Mouse (Mus musculus) intestine, embryonic 15.5 days (tissue): Measurements from ENCODE around the gene Slc9a9. TPM values are rescaled to one million over a fixed set of nuclear protein-coding genes. Genes with fewer than 3 reads are reported as not detected.

Source experiments
- ATAC-seq: fragments of 200-750 bp; cut with Nextera tagmentation; 2 replicates; pipeline ENCODE4 v1.8.0; 2017; ENCODE audit warnings: moderate TSS enrichment, moderate library complexity
- H3K27ac ChIP-seq: fragments of 300-500 bp; sonication (generic); 2 replicates; pipeline ENCODE4 v1.5.1; 2015; ENCODE audit warnings: mild to moderate bottlenecking, inconsistent platforms
- H3K27me3 ChIP-seq: fragments of 300-500 bp; sonication (generic); replicated peaks from 2 replicates; pipeline ENCODE4 v1.6.1; 2015; ENCODE audit warnings: inconsistent platforms
- H3K36me3 ChIP-seq: fragments of 300-500 bp; sonication (generic); 2 replicates; pipeline ENCODE4 v1.6.1; 2015; ENCODE audit warnings: inconsistent platforms
- H3K4me1 ChIP-seq: fragments of 300-500 bp; sonication (generic); replicated peaks from 2 replicates; pipeline ENCODE4 v1.6.1; 2015; ENCODE audit warnings: inconsistent platforms
- H3K4me2 ChIP-seq: fragments of 300-500 bp; sonication (generic); replicated peaks from 2 replicates; pipeline ENCODE4 v1.6.1; 2015; ENCODE audit warnings: mild to moderate bottlenecking, inconsistent platforms
- H3K4me3 ChIP-seq: fragments of 300-500 bp; sonication (generic); replicated peaks from 2 replicates; pipeline ENCODE4 v1.5.1; 2015; ENCODE audit warnings: inconsistent platforms
- H3K9ac ChIP-seq: fragments of 300-500 bp; sonication (generic); 2 replicates; pipeline ENCODE4 v1.6.1; 2015; ENCODE audit warnings: inconsistent platforms
- H3K9me3 ChIP-seq: fragments of 300-500 bp; sonication (generic); 2 replicates; pipeline ENCODE4 v1.6.1; 2016; ENCODE audit warnings: inconsistent platforms
- WGBS: fragments of 180-500 bp; shearing (Covaris S2); methylation state at CpG from one replicate; pipeline ENCODE4 v1.1.7; 2015; 5-methylcytosine and 5-hydroxymethylcytosine counted together
- polyA plus RNA-seq: library from polyadenylated mRNA; unstranded; fragments of >200 nt; fragmentation: Nextera tagmentation; extraction: Ambion mirVana; gene quantifications from 2 replicates; pipeline ENCODE4 v1.2.1, GENCODE M21; 2015

The Slc9a9 gene
- polyA plus RNA-seq, 1 experiment from 2014 or later, result 2.4 TPM

DNA sequence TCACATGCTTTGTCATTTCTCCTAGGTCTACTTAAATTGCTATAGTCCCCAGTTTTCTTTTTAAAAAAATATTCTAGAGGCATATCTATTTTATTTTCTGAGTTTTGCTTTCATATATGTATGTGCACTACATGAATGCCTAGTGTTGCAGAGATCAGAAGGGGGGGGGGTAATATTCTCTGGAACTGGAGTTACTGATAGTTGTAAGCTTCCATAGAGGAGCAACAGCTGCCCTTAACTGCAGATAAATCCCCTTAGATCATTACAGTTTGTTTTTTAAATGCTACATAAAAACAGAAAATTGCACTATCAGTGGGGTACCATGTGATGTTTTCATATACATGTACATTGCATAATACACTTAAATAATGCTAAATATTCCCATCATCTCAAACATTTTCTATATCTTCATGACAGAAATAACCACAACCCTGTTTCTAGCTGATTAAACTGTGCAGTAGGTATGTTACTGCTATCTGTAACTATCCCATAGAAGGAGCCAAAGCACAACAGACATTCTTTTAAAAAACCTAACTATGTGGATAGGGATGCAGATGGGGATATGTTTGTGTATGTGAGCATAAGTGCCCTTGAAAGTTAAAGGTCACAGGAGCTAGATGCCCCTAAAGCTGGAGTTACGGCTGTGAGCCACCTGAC, 17.6 kb downstream of the Slc9a9 start:
- no peak overlapping the region for H3K9ac ChIP-seq
- H3K36me3 ChIP-seq, result no peaks in the 10 kb centered on the region
- 76% methylated on average over 1 of the region's 1 CpGs for WGBS
- no peak overlapping the region for H3K4me2 ChIP-seq
- no peaks in the 10 kb centered on the region for H3K9me3 ChIP-seq
- H3K4me3 ChIP-seq, result no peak overlapping the region
- no peaks in the 10 kb centered on the region for H3K27me3 ChIP-seq
- H3K27ac ChIP-seq, result no peak overlapping the region
- peaks cover 9% of the 10 kb centered on the region for H3K4me1 ChIP-seq
- ATAC-seq, result no peak

- no peaks in the 10 kb centered on the region for H3K27me3 ChIP-seq
Measured at GRCm38 (mm10) chr9:94691311-94692087, 21.8 kb downstream of the Slc9a9 start.

DNA sequence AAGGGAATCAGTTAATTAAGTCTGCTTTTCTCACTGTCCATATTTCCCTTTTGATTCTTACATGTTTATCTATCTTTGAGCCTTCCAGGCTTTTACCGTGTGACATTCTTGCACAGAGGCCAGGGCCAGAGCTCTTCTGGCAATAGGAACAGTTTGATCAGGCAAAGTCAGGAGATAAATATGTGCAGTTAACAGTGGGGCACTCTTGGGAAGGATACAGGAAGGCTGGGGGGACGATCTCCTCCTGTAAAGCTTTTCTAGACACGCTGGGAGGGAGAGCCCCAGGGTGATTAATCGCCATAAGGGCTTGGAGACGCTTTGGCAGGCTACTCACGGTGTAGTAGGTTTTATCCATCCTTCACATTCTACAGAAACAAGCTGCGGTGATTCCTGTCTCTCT, 22.4 kb downstream of the Slc9a9 start:
- Histone ChIP-seq H3K4me3 (no peak overlapping the region), H3K36me3 (no peaks in the 10 kb centered on the region), H3K9me3 (no peaks in the 10 kb centered on the region), H3K4me1 (peaks cover 10% of the 10 kb centered on the region), H3K27ac (0 out of 2 replicates have a peak overlapping the region, but pooled peaks have one; percentile 22), H3K4me2 (no peak overlapping the region), H3K27me3 (no peaks in the 10 kb centered on the region), H3K9ac (no peak overlapping the region)
- ATAC-seq, result no peak
- WGBS, result 22% methylated on average over 7 of the region's 7 CpGs

More at GRCm38 (mm10) chr9:94691311-94692087, 21.8 kb downstream of the Slc9a9 start:
- peak overlapping the region; percentile 11; the same call in 1 of the 2 replicates for H3K4me2 ChIP-seq
- no peaks in the 10 kb centered on the region for H3K9me3 ChIP-seq
- H3K27ac ChIP-seq, result no peak overlapping the region
- H3K4me1 ChIP-seq, result peaks cover 10% of the 10 kb centered on the region
- H3K4me3 ChIP-seq, result no peak overlapping the region
- no peak overlapping the region for H3K9ac ChIP-seq
- 27% methylated on average over 10 of the region's 10 CpGs for WGBS
- H3K36me3 ChIP-seq, result no peaks in the 10 kb centered on the region
- ATAC-seq, result 0 out of 2 replicates have a peak, but pooled peaks have one; percentile 53

GRCm38 (mm10) chr9:94694243-94694642, 24.5 kb downstream of the Slc9a9 start:
- H3K4me1 ChIP-seq, result peaks cover 10% of the 10 kb centered on the region
- no peak for ATAC-seq

GRCm38 (mm10) chr9:94694983-94695382, 25.3 kb downstream of the Slc9a9 start:
- Histone ChIP-seq H3K9me3 (no peaks in the 10 kb centered on the region), H3K36me3 (no peaks in the 10 kb centered on the region), H3K27me3 (no peaks in the 10 kb centered on the region), H3K27ac (no peak overlapping the region), H3K4me3 (no peak overlapping the region), H3K4me1 (peaks cover 10% of the 10 kb centered on the region), H3K9ac (no peak overlapping the region), H3K4me2 (no peak overlapping the region)
- ATAC-seq, result no peak
- 76% methylated on average over 3 of the region's 3 CpGs for WGBS

More at GRCm38 (mm10) chr9:94694243-94694642, 24.5 kb downstream of the Slc9a9 start:
- H3K36me3 ChIP-seq, result no peaks in the 10 kb centered on the region
- H3K4me2 ChIP-seq, result no peak overlapping the region
- H3K9ac ChIP-seq, result no peak overlapping the region
- no peak overlapping the region for H3K27ac ChIP-seq
- WGBS, result 88% methylated on average over 4 of the region's 4 CpGs
- H3K4me3 ChIP-seq, result no peak overlapping the region
- H3K9me3 ChIP-seq, result no peaks in the 10 kb centered on the region
- no peaks in the 10 kb centered on the region for H3K27me3 ChIP-seq

DNA sequence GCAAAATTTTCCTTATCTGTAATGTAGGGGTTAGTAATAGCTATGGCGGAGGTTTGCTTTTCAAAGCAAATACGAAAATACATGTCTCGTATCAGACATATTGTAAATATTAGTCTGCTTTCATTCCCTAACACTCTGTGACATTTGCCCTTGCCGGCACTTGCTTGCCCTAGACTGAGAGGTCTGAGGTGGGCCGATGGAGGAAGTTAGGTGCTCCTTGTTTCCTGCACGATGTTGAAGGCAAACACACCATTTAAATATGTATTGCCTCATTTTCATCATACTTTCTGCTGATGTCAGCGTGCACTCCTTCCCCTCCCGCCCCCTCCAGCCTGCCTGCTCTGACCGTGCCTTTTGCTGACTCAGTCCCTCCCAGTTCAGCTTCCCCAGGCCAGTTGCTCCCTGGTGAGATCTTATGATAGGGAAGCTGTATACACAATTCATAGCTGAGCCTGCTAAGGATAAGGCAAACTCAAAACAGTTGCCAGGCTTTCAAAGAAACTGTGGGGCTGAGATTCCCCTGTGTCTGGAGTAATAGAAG, 26.9 kb downstream of the Slc9a9 start:
- H3K4me1 ChIP-seq, result peaks cover 6% of the 10 kb centered on the region; the same call in 1 of the 2 replicates
- H3K27ac ChIP-seq, result no peak overlapping the region
- no peaks in the 10 kb centered on the region for H3K9me3 ChIP-seq
- ATAC-seq, result peak; percentile 80
- H3K27me3 ChIP-seq, result no peaks in the 10 kb centered on the region
- H3K9ac ChIP-seq, result no peak overlapping the region
- H3K4me3 ChIP-seq, result no peak overlapping the region
- no peaks in the 10 kb centered on the region for H3K36me3 ChIP-seq
- H3K4me2 ChIP-seq, result no peak overlapping the region
- WGBS, result 45% methylated on average over 9 of the region's 9 CpGs

DNA sequence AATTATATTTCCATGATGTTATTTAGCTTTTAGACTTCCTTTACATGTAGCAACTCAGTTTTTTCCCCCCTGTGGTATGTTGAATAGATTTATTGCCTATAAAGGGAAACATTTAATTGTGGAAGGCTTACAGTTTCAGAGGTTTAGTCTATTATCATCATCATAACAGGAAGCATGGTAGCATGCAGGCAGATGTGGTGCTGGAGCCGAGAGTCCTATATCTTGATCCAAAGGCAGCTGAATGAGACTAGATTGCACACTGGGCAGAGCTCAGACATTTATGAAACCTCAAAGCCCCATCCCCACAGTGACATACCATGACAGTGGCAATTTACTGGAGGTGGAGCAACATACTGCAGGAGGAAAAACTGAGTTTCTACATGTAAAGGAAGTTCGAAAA, 28.5 kb downstream of the Slc9a9 start:
- no peaks in the 10 kb centered on the region for H3K36me3 ChIP-seq
- no peaks in the 10 kb centered on the region for H3K9me3 ChIP-seq
- WGBS, result 73% methylated on average over 2 of the region's 2 CpGs
- H3K4me3 ChIP-seq, result no peak overlapping the region
- H3K4me1 ChIP-seq, result no peaks in the 10 kb centered on the region
- no peak overlapping the region for H3K9ac ChIP-seq
- no peak overlapping the region for H3K4me2 ChIP-seq
- no peak for ATAC-seq
- H3K27ac ChIP-seq, result no peak overlapping the region
- H3K27me3 ChIP-seq, result no peaks in the 10 kb centered on the region

DNA sequence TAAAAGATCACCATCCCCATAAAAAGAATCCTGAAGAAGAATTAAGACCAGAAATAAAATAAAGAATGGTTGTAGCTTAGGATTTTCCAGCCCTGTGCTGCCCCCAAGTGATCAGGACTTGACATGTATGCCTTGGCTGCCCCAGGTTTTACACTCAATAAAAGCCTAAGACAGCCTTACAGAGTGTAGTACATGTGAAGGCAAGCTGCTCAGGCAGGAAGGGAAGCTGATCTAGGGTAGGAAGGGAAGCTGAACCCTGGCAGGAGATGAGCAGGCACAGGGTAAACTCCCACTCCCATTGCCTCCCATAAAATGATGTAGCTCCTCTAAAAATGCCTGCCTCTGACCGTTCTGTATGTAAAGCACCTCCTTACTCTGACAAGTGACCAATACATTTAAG, 30.8 kb downstream of the Slc9a9 start:
- Histone ChIP-seq H3K36me3 (no peaks in the 10 kb centered on the region), H3K4me1 (no peaks in the 10 kb centered on the region), H3K9me3 (no peaks in the 10 kb centered on the region), H3K4me3 (no peak overlapping the region), H3K27ac (no peak overlapping the region), H3K4me2 (no peak overlapping the region), H3K27me3 (no peaks in the 10 kb centered on the region), H3K9ac (no peak overlapping the region)
- ATAC-seq, result no peak
- 50% methylated on average over 1 of the region's 1 CpGs for WGBS

DNA sequence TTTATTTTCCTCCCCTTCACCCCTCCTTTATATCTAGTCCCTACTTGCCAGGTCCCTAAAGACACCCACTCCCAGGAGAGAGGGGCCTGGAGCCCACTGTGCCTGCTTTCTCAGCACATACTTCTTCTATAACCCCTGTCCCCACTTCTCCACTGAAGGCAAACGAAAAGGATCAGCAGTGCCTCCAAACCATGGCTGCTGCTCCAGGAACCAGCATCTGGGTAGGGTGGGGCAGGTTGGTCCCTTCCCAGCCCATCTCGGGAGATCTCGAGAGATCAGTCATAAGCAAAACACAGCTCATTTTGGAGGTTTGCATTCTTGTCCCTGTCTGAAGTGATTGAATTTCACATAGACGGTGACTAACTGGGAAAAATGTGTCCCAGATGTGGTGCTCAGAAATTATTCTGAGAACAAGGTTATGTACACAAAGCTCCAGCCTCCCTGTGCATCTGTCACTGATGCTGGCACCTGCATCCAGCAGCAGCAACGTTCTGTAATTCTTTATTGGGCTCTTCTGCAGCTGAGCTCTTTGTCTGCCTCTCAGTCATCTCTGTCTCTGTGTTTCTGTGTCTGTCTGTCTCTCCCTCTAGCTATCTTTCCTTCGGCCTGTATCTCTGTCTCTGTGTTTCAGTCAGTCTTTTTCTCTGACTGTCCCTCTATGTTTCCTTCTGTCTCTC, 31.6 kb downstream of the Slc9a9 start:
- Histone ChIP-seq H3K9me3 (no peaks in the 10 kb centered on the region), H3K27me3 (no peaks in the 10 kb centered on the region), H3K27ac (no peak overlapping the region), H3K4me2 (no peak overlapping the region), H3K4me1 (no peaks in the 10 kb centered on the region), H3K36me3 (no peaks in the 10 kb centered on the region), H3K9ac (no peak overlapping the region), H3K4me3 (no peak overlapping the region)
- WGBS, result 55% methylated on average over 6 of the region's 6 CpGs
- ATAC-seq, result no peak

DNA sequence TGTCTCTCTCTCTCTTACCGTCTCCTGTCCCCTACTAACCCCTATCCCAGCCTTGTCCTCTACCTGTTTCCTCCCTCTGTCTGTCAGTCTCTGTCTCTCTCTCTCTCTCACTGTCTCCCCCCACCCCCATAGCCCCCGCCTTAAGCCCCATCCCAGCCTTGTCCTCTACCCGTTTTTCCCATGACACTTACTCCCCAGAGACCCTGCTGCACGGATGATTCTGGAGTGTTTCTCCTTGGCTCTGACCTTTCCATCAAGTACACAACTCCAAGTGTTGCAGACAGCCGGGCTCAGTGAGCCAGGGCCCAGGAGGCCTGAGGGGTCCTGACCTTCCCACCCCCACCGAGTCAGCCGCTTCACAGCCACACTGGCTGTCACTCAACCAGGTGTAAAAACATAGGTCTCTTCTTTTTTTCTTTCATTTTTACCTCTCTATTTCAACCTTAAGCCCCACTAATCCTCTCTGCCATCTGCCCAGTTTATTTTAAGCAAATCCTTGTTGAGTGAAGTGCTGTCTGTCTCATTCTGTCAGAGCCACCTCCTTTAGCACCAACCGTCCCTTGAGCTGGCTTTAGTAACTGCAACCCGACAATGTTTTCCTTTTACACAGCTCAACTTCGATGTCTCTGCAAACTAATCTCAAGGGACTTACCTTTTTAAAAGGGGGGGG, 32.4 kb downstream of the Slc9a9 start:
- Histone ChIP-seq H3K9ac (no peak overlapping the region), H3K4me2 (no peak overlapping the region), H3K27ac (no peak overlapping the region), H3K36me3 (no peaks in the 10 kb centered on the region), H3K27me3 (no peaks in the 10 kb centered on the region), H3K4me3 (no peak overlapping the region), H3K4me1 (no peaks in the 10 kb centered on the region), H3K9me3 (no peaks in the 10 kb centered on the region)
- ATAC-seq, result no peak
- WGBS, result 50% methylated on average over 10 of the region's 10 CpGs

DNA sequence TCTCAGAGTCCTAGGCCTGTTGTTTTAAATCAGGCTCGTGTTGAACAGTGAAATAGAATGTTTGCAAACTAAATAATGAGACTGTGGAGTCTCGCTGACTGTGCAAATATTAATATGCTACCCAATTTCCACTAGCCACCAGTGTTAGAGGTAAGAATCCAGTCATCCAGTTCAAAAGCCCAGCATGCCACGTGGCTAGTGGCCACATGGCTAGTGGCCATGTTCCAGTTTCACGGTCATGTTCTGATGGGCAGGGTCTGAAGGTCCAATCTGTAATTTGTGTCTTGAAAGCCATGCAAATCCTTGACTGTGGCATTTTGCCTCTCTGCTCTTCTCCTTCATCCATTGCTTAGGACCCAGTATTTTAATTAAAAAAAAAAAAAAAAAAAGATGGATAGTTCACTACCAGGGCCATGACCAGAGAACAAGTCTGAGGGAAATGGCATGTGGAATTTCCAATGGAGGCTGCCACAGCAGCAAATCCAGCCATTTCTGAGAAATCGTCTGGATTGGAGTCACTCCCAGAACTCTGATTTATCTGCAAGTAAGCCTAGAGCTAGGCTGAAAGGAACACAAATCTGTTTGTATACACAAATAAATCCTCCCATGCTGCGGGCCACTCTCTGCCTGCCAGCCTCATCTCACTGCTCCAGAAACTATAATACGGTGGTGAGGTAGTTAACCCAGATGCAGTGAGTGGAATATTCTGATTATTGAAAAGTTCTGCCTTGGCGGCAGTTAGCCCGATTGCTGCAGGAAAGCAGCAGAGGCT, 35.5 kb downstream of the Slc9a9 start:
- H3K4me3 ChIP-seq, result no peak overlapping the region
- H3K4me1 ChIP-seq, result no peaks in the 10 kb centered on the region
- H3K36me3 ChIP-seq, result no peaks in the 10 kb centered on the region
- no peak overlapping the region for H3K9ac ChIP-seq
- ATAC-seq, result no peak
- no peaks in the 10 kb centered on the region for H3K27me3 ChIP-seq
- no peaks in the 10 kb centered on the region for H3K9me3 ChIP-seq
- 70% methylated on average over 9 of the region's 9 CpGs for WGBS
- no peak overlapping the region for H3K4me2 ChIP-seq
- no peak overlapping the region for H3K27ac ChIP-seq
